Mouse (Mus musculus) CD8-positive naive resting alpha-beta T cell, adult 2 months (primary cell): ENCODE measurements around the gene Enpp7.

Experiments
- DNase-seq, 2 experiments: peaks; one replicate each; pipeline ENCODE4 v3.0.0; 2022; ENCODE audit warnings: low read depth in 2 of 2, low spot score in 2 of 2

Gene Enpp7

DNA sequence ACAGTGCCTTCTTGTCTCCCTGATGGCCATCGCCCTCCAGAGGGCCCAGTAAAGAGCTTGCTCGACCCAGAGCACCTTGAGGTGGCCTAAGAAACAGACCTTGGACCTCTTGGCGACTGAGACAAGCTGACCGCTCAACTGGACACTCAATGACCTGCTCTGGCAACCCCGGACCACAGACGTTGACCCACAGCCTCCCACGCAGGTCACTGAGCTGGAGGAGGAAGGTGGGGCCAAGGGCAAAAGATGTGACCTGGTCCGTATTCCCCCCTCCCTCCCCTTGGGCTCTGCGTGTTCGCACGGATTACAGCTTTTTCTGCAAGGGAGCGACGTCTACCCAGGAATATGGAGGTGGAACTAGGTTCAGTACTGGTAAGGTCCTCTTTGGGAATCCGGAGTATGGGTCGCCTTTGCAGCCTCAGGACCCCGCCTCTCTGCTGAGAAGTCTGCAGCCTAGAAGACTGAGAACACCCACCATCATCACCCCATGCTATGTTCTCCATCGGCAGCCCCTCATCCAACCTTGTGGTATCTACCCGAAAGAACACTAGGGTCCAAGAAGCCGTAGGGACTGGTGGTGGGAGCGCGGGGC lies 47.2 kb downstream of the Enpp7 start:
- no peak for DNase-seq

DNA sequence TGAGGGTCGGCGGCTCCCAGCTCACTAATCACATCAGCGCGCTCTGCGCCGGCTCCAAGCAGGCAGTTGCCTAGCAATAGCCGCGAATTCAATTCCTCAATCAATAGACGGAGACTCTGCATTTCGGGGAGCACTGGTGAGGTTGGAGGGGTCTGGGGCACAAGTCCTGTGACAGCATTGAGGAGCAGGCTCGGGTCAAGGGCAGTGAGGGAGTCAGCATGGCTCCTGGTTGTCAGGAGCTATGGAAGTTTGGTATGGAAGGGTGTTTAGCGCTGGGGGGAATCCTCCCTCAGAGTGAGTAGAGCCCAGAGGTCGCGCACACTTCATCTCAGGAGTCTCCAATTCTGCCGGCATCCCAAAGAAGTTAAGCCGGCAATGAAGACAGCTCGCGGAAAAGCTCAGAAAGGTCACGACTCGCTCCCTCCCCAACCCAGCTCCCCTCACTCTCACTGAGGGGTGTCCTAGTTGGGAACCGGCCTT lies 47.7 kb downstream of the Enpp7 start:
- no peak for DNase-seq

DNA sequence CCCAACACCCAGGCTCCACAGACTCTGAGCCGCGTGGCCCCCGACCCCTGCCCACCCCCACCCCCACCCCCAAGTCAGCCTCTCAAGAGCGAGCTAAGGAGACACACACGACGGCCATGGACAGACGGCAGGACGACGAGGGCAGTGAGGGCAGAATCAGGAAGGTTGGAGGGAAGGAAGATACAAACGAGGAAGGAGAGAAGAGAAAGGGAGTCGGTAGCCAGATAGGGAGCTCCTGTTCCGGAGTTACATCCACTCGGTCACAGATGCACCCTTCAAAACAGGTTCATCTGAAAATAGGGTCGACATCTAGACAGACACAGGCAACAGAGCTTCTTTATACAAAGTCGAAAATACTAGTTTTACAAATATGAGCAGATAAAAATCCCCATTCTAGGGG lies 48.5 kb downstream of the Enpp7 start:
- no peak for DNase-seq

DNA sequence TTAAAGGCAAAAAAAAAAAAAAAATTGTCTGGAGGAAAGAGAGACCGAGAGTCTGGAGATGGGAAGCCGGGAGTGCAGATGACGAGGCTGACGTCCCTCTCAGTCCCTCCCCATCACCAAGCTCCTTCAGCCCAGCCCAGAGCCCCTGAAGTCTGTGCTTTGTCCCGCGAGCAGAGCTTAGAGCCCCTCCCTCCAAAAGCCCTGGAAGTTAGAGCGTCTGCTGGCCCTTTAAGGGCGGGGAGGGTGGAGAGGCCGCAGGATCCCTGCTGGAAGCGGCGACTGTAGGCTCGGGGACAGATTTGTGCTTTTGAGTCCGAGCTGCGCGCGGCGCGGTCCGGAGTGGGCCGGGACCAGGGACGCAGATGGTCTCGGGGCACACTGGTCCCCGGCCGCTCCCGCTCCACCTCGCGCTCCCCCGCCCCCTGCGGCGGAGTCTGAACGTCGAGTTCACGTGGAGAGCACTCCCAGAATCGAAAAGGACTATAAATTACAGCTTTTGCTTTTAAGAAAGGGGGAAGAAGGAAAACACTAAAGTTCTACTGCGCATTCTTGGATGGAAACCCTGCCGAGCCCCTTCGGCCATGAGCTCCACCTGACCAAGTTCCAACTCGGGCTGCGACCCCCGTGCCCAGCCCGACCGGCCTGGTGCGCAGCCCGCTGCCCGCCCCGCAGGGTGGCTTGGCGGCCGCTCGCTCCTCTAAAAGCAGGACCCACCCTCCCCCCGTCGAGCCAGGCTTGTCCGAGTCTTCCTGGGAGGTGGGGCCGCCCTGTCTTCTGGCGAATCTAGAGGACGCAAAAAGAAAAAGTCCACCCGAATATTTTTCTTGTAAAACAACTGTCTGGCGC lies 49.2 kb downstream of the Enpp7 start:
- no peak for DNase-seq

DNA sequence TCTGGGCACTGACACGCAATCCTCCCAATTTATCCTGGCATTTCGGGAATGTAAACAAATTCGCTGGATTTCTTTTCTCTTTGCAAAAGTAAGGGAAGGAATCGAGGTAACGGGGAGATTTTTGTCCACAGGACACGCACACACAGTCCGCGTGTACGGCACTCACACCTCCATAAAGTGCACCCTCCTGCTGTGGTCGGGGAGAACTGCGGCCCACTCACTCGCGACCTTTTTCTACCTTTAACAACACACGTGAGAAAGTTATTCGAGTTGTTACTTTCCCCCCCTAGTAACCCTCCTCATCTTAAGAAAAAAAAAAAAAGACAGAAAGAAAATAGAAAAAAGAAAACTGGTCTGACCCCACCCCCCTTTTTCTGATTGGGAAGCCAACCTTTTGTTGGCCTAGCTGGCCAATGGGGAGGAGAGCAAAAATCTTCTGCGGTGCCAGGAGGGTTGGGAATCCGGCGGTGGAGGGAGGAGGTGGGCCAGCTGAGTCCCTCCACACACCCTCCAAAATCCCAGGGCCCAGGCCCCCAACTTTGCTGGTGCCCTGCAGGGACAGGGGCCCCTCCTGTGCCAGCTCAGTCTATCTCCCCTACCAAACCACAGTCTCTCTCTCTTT lies 49.9 kb downstream of the Enpp7 start:
- no peak for DNase-seq

DNA sequence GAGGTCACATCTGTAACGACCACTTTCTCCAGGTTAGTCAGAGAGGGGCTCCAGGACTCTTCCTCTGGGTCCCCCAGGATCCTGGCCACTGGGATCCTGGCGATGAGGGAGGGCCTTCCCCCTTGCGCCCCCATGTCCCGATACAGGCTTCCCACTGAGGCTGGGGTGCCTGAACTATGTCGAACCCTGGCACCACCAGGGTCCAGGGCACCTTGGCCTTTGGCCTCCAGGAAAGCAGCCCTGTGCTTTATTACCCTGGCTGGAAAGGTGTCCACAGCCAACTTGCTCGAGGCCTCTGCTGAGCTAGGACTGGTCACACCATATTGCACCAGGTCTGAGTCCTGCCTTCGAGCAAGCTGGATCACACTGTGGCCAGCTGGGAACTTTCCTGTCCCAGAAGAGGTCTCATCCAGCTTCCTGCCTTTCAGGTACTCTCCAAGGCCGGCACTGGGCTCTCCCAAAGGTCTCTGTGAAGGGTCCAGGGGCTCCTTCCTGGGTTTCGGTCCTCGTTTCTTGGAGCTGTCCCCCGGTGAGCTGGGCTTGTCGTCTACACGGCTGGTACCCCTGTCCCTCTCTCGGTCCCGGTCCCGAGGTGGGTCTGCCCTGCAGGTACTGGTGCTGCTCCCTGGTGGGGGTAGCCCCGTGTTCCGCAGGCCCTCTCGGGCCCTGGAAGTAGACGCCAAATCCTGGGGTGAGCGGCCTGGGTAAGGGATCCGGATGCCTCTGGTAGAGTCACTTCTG lies 50.9 kb downstream of the Enpp7 start:
- DNase-seq, result no peak

DNA sequence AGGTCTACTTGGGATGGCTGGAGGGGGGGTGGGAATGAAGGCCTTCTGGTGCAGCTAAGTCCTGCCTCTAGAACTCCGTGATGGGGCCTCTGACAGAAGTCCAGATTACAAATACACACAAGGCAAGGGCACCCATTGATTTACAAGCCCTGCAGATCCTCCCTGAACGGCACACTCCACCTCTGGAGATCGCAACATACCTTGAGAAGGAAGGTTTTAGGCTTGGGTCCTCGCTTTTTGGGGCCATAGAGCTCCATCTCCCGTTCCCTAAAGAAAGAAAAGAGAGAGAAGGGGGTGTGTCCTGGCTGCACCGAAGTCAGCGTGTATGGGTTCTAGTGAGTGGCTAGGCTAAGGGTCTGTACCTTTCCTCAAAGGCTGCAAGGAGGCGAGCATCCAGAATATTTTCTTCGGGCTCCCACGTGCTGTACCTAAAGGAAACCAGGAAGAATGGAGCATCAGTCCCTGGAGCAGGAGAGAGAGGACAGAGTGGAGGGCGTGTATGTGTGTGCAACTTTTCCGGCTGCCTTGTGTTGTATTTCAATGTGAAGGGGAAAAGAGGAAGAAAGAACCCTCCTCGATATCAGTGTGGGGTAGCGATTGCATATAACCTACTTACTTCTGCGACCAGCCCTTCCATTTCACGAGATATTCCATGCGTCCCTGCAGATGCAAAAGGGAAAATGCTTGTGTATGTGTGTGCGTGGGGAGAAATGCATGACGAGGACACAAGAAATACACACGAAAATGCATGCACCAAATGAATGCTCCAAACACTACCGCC lies 51.9 kb downstream of the Enpp7 start:
- no peak for DNase-seq

DNA sequence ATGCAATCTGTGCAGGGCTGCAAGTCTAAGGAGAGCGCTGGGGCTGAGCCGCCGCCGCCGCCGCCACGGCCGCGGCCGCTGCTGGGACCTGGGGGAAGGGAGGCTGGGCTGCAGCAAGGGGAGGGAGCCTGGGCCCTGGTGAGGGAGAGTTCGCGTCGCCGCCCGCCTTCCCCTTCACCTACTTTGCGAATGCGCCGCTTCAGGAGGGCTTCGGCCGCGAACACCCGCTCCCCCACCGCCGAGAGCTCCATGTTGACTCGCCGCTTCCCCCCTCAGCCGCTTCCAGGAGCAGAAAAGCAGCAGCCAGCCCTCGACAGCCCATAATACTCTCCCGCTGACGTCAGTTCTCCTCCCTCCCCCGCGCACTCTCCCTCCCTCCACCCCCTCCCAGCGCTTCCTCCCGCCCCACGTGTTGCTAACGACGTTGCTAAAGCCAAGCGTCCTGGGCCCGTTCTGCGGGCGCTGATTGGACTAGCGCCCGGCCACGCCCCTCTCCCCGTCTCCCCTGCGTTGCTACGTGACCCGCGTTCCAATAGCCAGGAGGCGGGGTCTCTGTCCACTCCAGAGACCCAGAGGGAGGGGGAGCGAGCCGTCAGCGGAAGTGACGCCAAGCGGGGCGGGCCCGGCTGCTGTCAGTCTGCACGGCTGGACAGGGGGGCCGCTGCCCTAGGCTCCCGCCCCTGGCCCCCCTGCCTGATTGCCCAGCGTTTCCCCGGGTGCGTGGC lies 52.8 kb downstream of the Enpp7 start, which contains the start of gene Cbx8:
TSS of gene Cbx8 (minus strand) at position 370 of the 725 bp plus-strand sequence.
- DNase-seq, result peak; percentile 96 to 97

DNA sequence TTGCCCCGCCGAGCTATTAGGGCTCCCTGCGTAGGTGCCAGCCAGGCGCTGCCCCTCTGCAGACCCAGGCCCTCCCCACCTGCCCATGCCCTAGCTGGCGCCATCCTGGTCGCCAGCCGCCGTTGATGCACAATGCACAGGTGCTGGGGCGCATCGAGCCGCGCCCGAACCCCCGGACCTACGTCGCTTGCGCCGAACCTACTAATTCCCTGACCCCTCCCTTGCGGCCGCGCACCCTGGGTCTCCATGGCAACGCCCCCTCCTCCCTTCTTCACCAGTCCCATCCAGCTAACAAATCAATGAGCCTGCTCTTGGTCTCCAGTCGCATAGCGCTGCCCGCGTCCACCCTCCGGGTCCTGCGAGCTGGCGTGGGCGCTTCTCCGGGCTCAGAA lies 53.3 kb downstream of the Enpp7 start:
- no peak for DNase-seq

DNA sequence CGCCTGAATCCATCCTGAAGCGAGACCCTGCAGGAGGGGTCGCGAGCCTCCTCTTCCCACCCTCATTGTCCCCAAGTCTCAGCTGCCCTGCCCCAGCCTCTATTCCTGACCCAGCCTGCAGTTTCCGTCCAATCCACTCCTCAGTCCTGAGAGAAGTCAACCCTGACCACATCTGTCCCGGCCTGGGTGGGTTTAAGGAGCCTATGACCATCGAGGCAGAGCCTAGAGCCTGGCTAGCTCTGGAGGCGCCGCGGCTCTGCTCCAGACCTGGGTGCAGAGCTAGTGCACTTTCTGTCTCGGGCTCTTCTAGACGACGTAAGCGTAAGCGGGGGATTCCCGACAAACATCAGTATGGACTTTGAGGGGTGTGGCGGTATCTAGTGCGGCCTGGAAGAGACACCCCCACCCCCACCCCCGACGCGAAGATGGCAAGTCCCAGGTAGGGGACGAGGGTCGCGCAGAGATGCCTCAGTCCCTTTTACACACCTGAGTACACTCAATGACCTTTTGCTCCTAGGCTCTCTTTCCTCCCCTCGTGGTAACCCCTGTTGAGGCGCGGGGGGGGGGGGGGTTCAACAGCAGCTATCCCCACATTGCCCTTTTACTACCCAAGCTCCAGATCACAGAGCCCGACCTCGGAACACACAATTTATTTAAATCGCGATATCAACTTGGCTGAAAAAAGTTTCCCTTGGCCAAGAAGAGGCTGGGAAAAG lies 53.9 kb downstream of the Enpp7 start:
- no peak for DNase-seq
